Mouse (Mus musculus): ENCODE measurements around the gene Ascc1. TPM values are rescaled to one million over a fixed set of nuclear protein-coding genes. Genes with fewer than 3 reads are reported as not detected.
"Not testable (repeated sequence)": the region's sequence is repeated elsewhere in the genome, so short reads cannot be mapped to it uniquely, and the experiment has no call there.

The Ascc1 gene
- polyA plus RNA-seq, 1 experiment = 25.4 TPM

- 66% methylated on average over 9 of the region's 9 CpGs for WGBS
- no peaks in the 10 kb centered on the region for H3K4me1 ChIP-seq (ENCODE audit: control insufficient read depth, insufficient read depth, low read length)
- H3K27ac ChIP-seq (ENCODE audit: insufficient read depth, low read length) = no peak overlapping the region
- DNase-seq = no peak
- H3K4me3 ChIP-seq (replicated peaks; ENCODE audit: insufficient read depth, low read depth, low read length) = no peak overlapping the region
- H3K27me3 ChIP-seq (ENCODE audit: control insufficient read depth, insufficient read depth, low read length) = no peaks in the 10 kb centered on the region
- TF ChIP-seq POLR2A (IDR thresholded peaks at IDR 0.05; ENCODE audit: borderline replicate concordance, insufficient read depth, low read length) (no peak), CTCF (IDR thresholded peaks at IDR 0.05; ENCODE audit: borderline replicate concordance, insufficient read depth, low read depth, low read length) (no peak)
These were observed 11.2 kb upstream of the Ascc1 start for GRCm38 (mm10) chr10:59991262-59991880.

- WGBS = 86% methylated on average over 8 of the region's 8 CpGs
- H3K4me1 ChIP-seq (ENCODE audit: control insufficient read depth, insufficient read depth, low read length) = no peaks in the 10 kb centered on the region
- TF ChIP-seq POLR2A (IDR thresholded peaks at IDR 0.05; ENCODE audit: borderline replicate concordance, insufficient read depth, low read length) (no peak), CTCF (IDR thresholded peaks at IDR 0.05; ENCODE audit: borderline replicate concordance, insufficient read depth, low read depth, low read length) (no peak)
- no peak for DNase-seq
- H3K4me3 ChIP-seq (replicated peaks; ENCODE audit: insufficient read depth, low read depth, low read length) = no peak overlapping the region
- H3K27me3 ChIP-seq (ENCODE audit: control insufficient read depth, insufficient read depth, low read length) = no peaks in the 10 kb centered on the region
- no peak overlapping the region for H3K27ac ChIP-seq (ENCODE audit: insufficient read depth, low read length)
These were observed 10.6 kb upstream of the Ascc1 start for GRCm38 (mm10) chr10:59992024-59992423.

GRCm38 (mm10) chr10:59993813-59994212 is 8.8 kb upstream of the Ascc1 start:
- 78% methylated on average over 2 of the region's 3 CpGs for WGBS
- H3K4me1 ChIP-seq (ENCODE audit: control insufficient read depth, insufficient read depth, low read length); H3K4me3 ChIP-seq (replicated peaks; ENCODE audit: insufficient read depth, low read depth, low read length); H3K27ac ChIP-seq (ENCODE audit: insufficient read depth, low read length); DNase-seq; H3K27me3 ChIP-seq (ENCODE audit: control insufficient read depth, insufficient read depth, low read length): not testable (repeated sequence)

DNA sequence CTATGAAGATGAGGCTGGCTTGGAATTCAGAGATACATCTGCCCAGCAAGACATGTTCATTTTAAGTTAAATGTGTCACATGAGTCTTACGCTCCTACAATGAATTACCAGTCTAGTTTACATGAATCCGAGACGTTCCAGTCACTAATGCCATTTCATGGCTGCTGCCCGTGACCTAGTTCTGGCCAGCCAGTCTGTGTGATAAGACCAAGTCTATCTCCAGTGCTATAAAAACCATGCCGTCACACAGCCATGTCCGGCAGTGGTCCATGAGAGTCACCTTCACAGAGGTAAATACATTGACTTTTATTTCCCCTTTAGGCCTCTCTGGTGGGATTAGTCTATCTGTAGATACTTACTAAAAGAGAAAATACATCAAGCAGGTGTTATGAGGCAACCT is 6.7 kb upstream of the Ascc1 start:
- H3K27ac ChIP-seq (ENCODE audit: insufficient read depth, low read length) = no peak overlapping the region
- no peaks in the 10 kb centered on the region for H3K27me3 ChIP-seq (ENCODE audit: control insufficient read depth, insufficient read depth, low read length)
- no peaks in the 10 kb centered on the region; the same call in 1 of the 2 replicates for H3K4me1 ChIP-seq (ENCODE audit: control insufficient read depth, insufficient read depth, low read length)
- 87% methylated on average over 6 of the region's 6 CpGs for whole genome bisulfite sequencing
- no peak overlapping the region for H3K4me3 ChIP-seq (replicated peaks; ENCODE audit: insufficient read depth, low read depth, low read length)
- no peak for DNase-seq
- TF ChIP-seq POLR2A (IDR thresholded peaks at IDR 0.05; ENCODE audit: borderline replicate concordance, insufficient read depth, low read length) (no peak), CTCF (IDR thresholded peaks at IDR 0.05; ENCODE audit: borderline replicate concordance, insufficient read depth, low read depth, low read length) (no peak)

DNA sequence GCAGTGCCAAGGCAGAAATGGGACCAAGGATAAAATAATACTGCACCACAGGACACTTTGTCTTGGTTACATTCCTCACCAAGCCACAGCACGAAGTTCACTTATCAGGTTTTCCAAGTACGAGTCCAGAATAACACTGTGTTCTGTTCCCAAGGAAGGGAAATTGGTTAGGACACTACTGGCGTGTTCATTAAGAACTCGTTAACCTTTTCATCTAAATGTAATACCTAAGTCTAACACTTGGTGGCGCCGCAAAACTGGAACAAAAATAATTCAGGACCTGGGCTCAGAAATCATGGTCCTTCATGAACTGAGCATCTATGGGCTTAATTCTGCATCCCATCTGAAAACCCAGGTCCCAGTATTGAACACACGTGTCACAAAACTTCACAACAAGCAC is 5.0 kb upstream of the Ascc1 start:
- TF ChIP-seq CTCF (IDR thresholded peaks at IDR 0.05; ENCODE audit: borderline replicate concordance, insufficient read depth, low read depth, low read length) (peak; percentile 28; the same call in 1 of the 2 replicates), POLR2A (IDR thresholded peaks at IDR 0.05; ENCODE audit: borderline replicate concordance, insufficient read depth, low read length) (no peak)
- 12% methylated on average over 7 of the region's 7 CpGs for WGBS
- peak in 1 of 2 experiments; percentile 58 for DNase-seq
- Histone ChIP-seq H3K4me3 (replicated peaks; ENCODE audit: insufficient read depth, low read depth, low read length) (no peak overlapping the region), H3K27ac (ENCODE audit: insufficient read depth, low read length) (no peak overlapping the region), H3K4me1 (ENCODE audit: control insufficient read depth, insufficient read depth, low read length) (peaks cover 7% of the 10 kb centered on the region; the same call in 1 of the 2 replicates), H3K27me3 (ENCODE audit: control insufficient read depth, insufficient read depth, low read length) (no peaks in the 10 kb centered on the region)

GRCm38 (mm10) chr10:59999057-59999456 is 3.5 kb upstream of the Ascc1 start:
- 90% methylated on average over 3 of the region's 3 CpGs for WGBS
- Histone ChIP-seq H3K4me1 (ENCODE audit: control insufficient read depth, insufficient read depth, low read length) (peaks cover 7% of the 10 kb centered on the region; the same call in 1 of the 2 replicates), H3K4me3 (replicated peaks; ENCODE audit: insufficient read depth, low read depth, low read length) (no peak overlapping the region), H3K27ac (ENCODE audit: insufficient read depth, low read length) (no peak overlapping the region), H3K27me3 (ENCODE audit: control insufficient read depth, insufficient read depth, low read length) (no peaks in the 10 kb centered on the region)
- TF ChIP-seq CTCF (IDR thresholded peaks at IDR 0.05; ENCODE audit: borderline replicate concordance, insufficient read depth, low read depth, low read length) (no peak), POLR2A (IDR thresholded peaks at IDR 0.05; ENCODE audit: borderline replicate concordance, insufficient read depth, low read length) (no peak)
- no peak for DNase-seq

DNA sequence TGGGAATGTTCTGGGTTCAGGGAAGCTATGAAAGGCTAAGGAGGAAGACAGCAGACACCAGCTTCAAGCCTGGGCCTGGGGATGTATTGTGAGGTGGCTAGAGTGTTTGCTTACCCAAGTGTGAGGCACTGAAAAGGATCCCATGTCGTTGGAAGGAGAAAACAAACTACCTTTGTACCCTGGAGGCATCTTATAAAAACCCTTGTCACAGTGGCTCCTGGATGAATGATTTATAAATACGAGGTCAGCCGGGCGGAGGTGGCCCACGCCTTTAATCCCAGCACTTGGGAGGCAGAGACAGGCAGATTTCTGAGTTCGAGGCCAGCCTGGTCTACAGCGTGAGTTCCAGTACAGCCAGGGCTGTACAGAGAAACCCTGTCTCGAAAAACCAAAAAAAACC is 942 bp upstream of the Ascc1 start:
- not testable (repeated sequence) for DNase-seq; H3K27ac ChIP-seq (ENCODE audit: insufficient read depth, low read length); H3K4me3 ChIP-seq (replicated peaks; ENCODE audit: insufficient read depth, low read depth, low read length); H3K4me1 ChIP-seq (ENCODE audit: control insufficient read depth, insufficient read depth, low read length); H3K27me3 ChIP-seq (ENCODE audit: control insufficient read depth, insufficient read depth, low read length)
- WGBS = 78% methylated on average over 8 of the region's 8 CpGs

DNA sequence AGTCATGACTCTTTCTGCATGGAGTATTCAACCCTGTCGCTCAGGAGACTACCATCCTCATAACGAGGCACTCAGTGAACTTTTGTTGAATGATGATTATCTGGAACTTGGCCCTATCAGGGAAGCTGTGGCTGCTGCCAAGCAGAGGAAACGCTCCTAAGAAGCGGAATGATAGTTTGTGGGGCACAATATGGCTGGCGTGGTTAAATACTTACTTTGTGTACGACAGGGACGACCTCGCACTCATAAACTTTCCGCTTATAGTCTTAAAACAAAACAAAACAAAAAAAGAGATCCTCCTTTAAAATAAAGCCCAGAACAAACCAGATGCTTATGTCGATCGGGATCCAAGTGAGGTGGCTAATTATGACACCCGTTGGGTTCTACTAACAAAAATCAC is 402 bp upstream of the Ascc1 start:
- TF ChIP-seq POLR2A (IDR thresholded peaks at IDR 0.05; ENCODE audit: borderline replicate concordance, insufficient read depth, low read length) = no peak
- TF ChIP-seq CTCF (IDR thresholded peaks at IDR 0.05; ENCODE audit: borderline replicate concordance, insufficient read depth, low read depth, low read length) = no peak
- Histone ChIP-seq H3K27ac (ENCODE audit: insufficient read depth, low read length) (peak overlapping the region; percentile 93), H3K27me3 (ENCODE audit: control insufficient read depth, insufficient read depth, low read length) (no peaks in the 10 kb centered on the region), H3K4me3 (replicated peaks; ENCODE audit: insufficient read depth, low read depth, low read length) (peak overlapping the region; percentile 72), H3K4me1 (ENCODE audit: control insufficient read depth, insufficient read depth, low read length) (peaks cover 7% of the 10 kb centered on the region; the same call in 1 of the 2 replicates)
- DNase-seq = no peak
- 1% methylated on average over 12 of the region's 12 CpGs for WGBS
